Mouse (Mus musculus) ES-E14 (cell line): Measurements from ENCODE around the gene Alkbh5. TPM values are rescaled to one million over a fixed set of nuclear protein-coding genes. Genes with fewer than 3 reads are reported as not detected.

Source experiments
- DNase-seq: peaks from one replicate; pipeline ENCODE4 v3.0.0-alpha.2; 2013; ENCODE audit warnings: low read depth, low spot score
- H3K27ac ChIP-seq: 2 replicates; pipeline ENCODE4 v1.5.1; 2012; ENCODE audit warnings: low read depth, mild to moderate bottlenecking, low read length, moderate library complexity, mixed read lengths; ENCODE audit not compliant: poor library complexity, insufficient read depth, severe bottlenecking
- H3K36me3 ChIP-seq: 2 replicates; pipeline ENCODE4 v1.6.1; 2012; ENCODE audit warnings: mild to moderate bottlenecking, low read length, moderate library complexity, mixed read lengths; ENCODE audit not compliant: control insufficient read depth, poor library complexity, insufficient read depth, severe bottlenecking
- H3K4me1 ChIP-seq, 2 experiments: fragments of 150-350 bp in 1 of 2; sonication (generic) in 1 of 2; 2 replicates each; pipeline ENCODE4 v1.6.1; 2012; ENCODE audit warnings: low read length in 2 of 2, mild to moderate bottlenecking in 1 of 2, mixed read lengths in 1 of 2; ENCODE audit not compliant: control insufficient read depth in 2 of 2, insufficient read depth in 2 of 2, poor library complexity in 1 of 2
- H3K4me3 ChIP-seq, 2 experiments: fragments of 150-350 bp in 1 of 2; sonication (generic) in 1 of 2; 2 replicates each; pipeline ENCODE4 v1.5.1; 2012; ENCODE audit warnings: low read length in 2 of 2, low read depth in 1 of 2, mild to moderate bottlenecking in 1 of 2, mixed read lengths in 1 of 2; ENCODE audit not compliant: insufficient read depth in 1 of 2, poor library complexity in 1 of 2, severe bottlenecking in 1 of 2
- H3K9ac ChIP-seq: 2 replicates; pipeline ENCODE4 v1.6.1; 2012; ENCODE audit warnings: low read depth, mild to moderate bottlenecking, low read length, mixed read lengths; ENCODE audit not compliant: poor library complexity, insufficient read depth, severe bottlenecking
- H3K9me3 ChIP-seq: fragments of 150-350 bp; sonication (generic); 2 replicates; pipeline ENCODE4 v1.6.1; 2012; ENCODE audit warnings: low read depth, mild to moderate bottlenecking, low read length; ENCODE audit not compliant: control insufficient read depth, insufficient read depth
- CHD2 ChIP-seq: IDR thresholded peaks from 2 replicates; pipeline ENCODE4 v1.6.1; 2014; ENCODE audit warnings: mild to moderate bottlenecking, low read depth, low read length, inconsistent platforms
- HCFC1 ChIP-seq: IDR thresholded peaks from 2 replicates; pipeline ENCODE4 v1.6.1; 2012; ENCODE audit warnings: low read length, inconsistent platforms, borderline replicate concordance; ENCODE audit not compliant: insufficient read depth
- MAFK ChIP-seq: IDR thresholded peaks from 2 replicates; pipeline ENCODE4 v1.6.1; 2014; ENCODE audit warnings: mild to moderate bottlenecking, low read depth, low read length, inconsistent platforms; ENCODE audit not compliant: insufficient read depth
- ZC3H11A ChIP-seq: IDR thresholded peaks from 2 replicates; pipeline ENCODE4 v1.6.1; 2012; ENCODE audit warnings: low read depth, mild to moderate bottlenecking, inconsistent platforms, low read length, borderline replicate concordance
- ZNF384 ChIP-seq: IDR thresholded peaks from 2 replicates; pipeline ENCODE4 v1.6.1; 2012; ENCODE audit warnings: low read depth, low read length, inconsistent platforms
- in situ Hi-C, 2 experiments: fragments of 600-800 bp; cut with MboI; formaldehyde crosslinking; loops; one replicate each; pipeline ENCODE4 v1.15.1; 2025; ENCODE audit warnings: low sequenced_read_pairs in 2 of 2, inconsistent platforms in 1 of 2; ENCODE audit not compliant: unreplicated experiment in 2 of 2
- total RNA-seq: library from RNA; depleted of rRNA; stranded (reverse); fragments of 300-350 nt; gene quantifications from 2 replicates; pipeline ENCODE4 v1.2.3, GENCODE M21; 2012; rRNA removed

The Alkbh5 gene
- 23.4 and 27.6 TPM in 2 replicates for total RNA-seq

- Histone ChIP-seq H3K27ac (peak within 1 kb of the TSS; percentile 99), H3K4me3 (peak within 1 kb of the TSS; percentile 76 to 91), H3K9ac (peak within 1 kb of the TSS; percentile 95), H3K9me3 (no peaks in the 10 kb centered on the region), H3K4me1 (peaks cover 0 to 2% of the 10 kb centered on the region in 2 experiments; a peak in 1 of 4 replicates), H3K36me3 (peaks cover 14% of the 10 kb centered on the region)
- TF ChIP-seq MAFK (peak; percentile 81), ZNF384 (no peak)
- DNase-seq, result no peak
- in situ Hi-C loops, result no loop called here
Observed at GRCm38 (mm10) chr11:60536180-60536858, at the start of gene Alkbh5. Gene Alkbh5 (plus strand): TSS chr11:60536381.

- no peak overlapping the region for H3K4me3 ChIP-seq
- H3K4me1 ChIP-seq, result peaks cover 0 to 10% of the 10 kb centered on the region in 2 experiments; a peak in 2 of 4 replicates
- TF ChIP-seq CHD2 (no peak), ZC3H11A (no peak), HCFC1 (no peak), ZNF384 (no peak), MAFK (no peak)
- in situ Hi-C loops, result no loop called here
- no peak for DNase-seq
- no peaks in the 10 kb centered on the region for H3K36me3 ChIP-seq
- H3K27ac ChIP-seq, result no peak overlapping the region
- no peaks in the 10 kb centered on the region for H3K9me3 ChIP-seq
- H3K9ac ChIP-seq, result no peak overlapping the region
Observed at GRCm38 (mm10) chr11:60492726-60493125, 43.5 kb upstream of the Alkbh5 start.

- Histone ChIP-seq H3K9ac (no peak overlapping the region), H3K27ac (no peak overlapping the region), H3K36me3 (no peaks in the 10 kb centered on the region), H3K4me3 (no peak overlapping the region), H3K9me3 (no peaks in the 10 kb centered on the region), H3K4me1 (peaks cover 0 to 10% of the 10 kb centered on the region in 2 experiments; a peak in 2 of 4 replicates)
- no peak for DNase-seq
- TF ChIP-seq HCFC1 (no peak), ZC3H11A (no peak), MAFK (no peak), CHD2 (no peak), ZNF384 (no peak)
- in situ Hi-C loops, result no loop called here
Observed at GRCm38 (mm10) chr11:60495692-60496091, 40.5 kb upstream of the Alkbh5 start.

GRCm38 (mm10) chr11:60507281-60507680 is 28.9 kb upstream of the Alkbh5 start:
- Histone ChIP-seq H3K36me3 (no peaks in the 10 kb centered on the region), H3K9ac (no peak overlapping the region), H3K4me1 (peaks cover 0 to 10% of the 10 kb centered on the region in 2 experiments; a peak in 1 of 4 replicates), H3K27ac (no peak overlapping the region), H3K4me3 (no peak overlapping the region), H3K9me3 (no peaks in the 10 kb centered on the region)
- in situ Hi-C loops, result no loop called here
- no peak for DNase-seq
- TF ChIP-seq HCFC1, result no peak
- no peak for TF ChIP-seq CHD2
- no peak for TF ChIP-seq ZC3H11A
- TF ChIP-seq ZNF384, result no peak
- TF ChIP-seq MAFK, result no peak
